Mouse (Mus musculus) CD4-positive helper T cell, adult 2 months (primary cell): ENCODE results near the gene Prkn.
"Not testable (repeated sequence)": the region's sequence is repeated elsewhere in the genome, so short reads cannot be mapped to it uniquely, and the experiment has no call there.

ENCODE experiments used
- DNase-seq: peaks from one replicate; pipeline ENCODE4 v3.0.0-alpha.2; 2012; ENCODE audit warnings: low read depth, missing footprints, low spot score

Gene Prkn

GRCm38 (mm10) chr17:11127217-11127616, 287.0 kb downstream of the Prkn start:
- DNase-seq = no peak

DNA sequence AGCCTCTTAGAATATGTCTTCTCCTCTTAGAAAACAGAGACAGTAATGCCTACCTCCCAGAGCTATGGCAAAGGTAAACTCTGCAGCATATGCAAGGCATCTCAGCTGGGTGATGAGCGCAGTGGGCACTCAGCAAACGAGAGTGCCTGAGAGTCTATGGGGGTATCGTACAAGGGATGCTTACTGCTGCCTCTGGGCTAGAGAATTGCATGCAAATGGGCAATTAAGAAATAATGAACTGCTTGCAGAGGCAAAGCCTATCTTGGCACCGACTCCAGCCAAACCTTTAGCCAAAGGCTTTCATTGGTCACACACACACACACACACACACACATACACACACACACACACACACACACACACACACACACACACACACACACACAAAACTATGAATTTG, 290.7 kb downstream of the Prkn start:
- DNase-seq = no peak

DNA sequence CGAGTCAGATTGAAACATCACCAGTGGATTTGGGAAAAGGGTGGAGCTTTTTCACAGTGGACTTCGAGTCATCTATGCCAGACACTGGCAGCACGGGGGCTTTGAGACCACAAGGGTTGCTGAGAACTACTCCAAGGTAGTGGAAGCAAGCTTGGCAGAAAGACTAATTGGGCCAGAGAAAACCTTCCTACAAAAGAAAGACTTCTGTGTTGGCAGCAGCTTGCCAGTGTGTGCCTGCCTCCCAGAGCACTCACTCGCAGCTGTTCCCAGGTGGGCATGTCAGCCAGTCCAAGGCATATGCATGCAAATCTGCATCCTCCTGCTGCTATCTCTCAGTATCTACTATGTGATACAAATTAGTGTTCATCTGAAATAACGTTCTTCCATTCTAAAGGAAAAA, 302.1 kb downstream of the Prkn start:
- no peak for DNase-seq

- no peak for DNase-seq
Observed at GRCm38 (mm10) chr17:11156119-11156518, 315.9 kb downstream of the Prkn start.

GRCm38 (mm10) chr17:11157536-11157935, 317.4 kb downstream of the Prkn start:
- DNase-seq = no peak

DNA sequence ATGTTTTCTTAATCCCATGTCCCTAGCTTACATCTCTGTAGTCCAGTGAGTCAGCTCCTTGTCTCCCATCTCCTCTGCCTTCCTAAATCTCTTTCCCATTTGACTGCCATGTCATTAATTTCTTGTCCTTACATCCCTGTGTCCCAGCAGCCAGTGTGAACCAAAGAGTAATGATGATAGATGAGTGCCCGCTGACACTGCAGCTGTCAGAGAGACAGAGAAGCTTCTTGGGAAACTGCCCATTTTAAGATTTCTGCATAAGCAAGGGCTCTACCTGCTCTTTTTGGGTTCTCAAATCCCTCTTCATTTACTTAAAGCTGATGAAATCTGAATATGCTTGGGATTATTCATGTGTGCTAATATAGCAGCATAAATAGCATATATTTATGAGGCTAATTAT, 321.3 kb downstream of the Prkn start:
- DNase-seq = no peak

DNA sequence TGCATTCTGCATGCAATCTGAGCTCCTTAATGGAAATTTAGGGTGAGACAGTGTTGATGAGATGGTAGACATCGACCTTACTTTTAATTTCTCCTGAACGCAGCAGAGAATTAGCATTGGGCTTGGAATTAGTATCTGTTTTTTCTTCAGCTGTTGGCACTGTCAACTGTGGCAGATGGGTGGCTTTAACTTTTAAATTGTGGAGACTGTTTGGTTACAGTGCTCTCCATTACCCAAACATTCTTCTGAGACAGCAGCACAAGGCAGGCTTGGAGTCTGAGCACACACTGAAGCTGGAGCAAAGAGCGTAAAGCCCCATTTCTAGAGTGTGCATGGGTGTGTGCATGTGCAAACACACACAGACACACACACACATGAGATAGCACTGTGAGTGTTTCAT, 322.6 kb downstream of the Prkn start:
- DNase-seq = no peak

DNA sequence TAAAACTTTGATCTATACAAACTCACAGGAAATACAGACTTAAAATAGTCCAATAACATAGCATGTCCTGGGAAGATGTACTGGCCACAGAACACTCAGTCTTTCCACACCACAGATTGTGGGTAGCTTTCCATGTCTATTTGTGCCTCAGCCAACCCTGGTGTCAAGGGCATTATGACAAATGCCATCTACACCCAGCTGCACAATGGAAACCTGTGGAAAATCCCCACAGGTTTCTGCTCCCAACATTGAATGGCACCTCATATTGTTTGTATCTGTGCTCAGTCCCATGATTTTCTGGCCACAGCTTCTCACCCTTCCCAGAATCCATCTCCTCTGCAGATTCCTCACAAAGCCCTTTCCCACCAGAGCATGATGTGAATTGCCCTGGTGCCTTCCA, 347.2 kb downstream of the Prkn start:
- no peak for DNase-seq

GRCm38 (mm10) chr17:11188494-11188893, 348.3 kb downstream of the Prkn start:
- DNase-seq = no peak

- no peak for DNase-seq
Observed at GRCm38 (mm10) chr17:11190306-11190705, 350.1 kb downstream of the Prkn start.

- no peak for DNase-seq
Observed at GRCm38 (mm10) chr17:11198134-11198533, 357.9 kb downstream of the Prkn start.

DNA sequence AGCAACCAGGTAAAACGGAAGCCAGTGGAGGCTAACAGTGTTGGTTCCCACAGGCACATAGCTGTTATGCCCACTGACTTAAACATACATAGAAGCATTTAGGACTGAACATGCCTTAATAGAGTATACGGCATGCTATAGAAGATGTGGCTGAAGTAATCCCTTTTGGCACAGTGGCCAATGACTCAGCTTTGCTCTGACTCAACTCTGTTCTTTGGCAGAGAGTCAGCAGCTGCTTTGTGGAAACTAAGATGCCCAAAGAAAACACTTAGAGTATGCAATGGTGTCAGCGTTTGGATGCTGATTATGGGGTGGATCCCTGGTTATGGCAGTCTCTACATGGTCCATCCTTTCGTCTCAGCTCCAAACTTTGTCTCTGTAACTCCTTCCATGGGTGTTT, 368.9 kb downstream of the Prkn start:
- DNase-seq = not testable (repeated sequence)

DNA sequence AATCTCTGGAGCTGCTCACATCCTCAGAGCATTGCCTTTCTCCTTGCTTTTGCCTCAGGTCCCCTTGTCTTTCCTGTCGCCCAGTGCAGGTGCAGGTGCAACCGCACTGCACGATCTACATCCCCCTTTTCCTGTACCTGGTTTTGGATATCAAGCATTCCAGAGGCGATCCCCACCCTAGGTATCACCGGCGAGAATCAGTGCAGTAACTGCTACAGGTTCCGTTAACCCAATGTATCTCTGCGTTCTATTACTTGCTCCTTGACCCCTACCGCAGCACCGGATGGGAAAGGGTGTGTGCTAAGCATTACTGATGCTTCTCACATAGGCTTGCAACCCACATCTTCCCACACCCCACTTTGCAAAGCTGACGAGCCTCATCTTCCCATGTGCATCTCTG, 370.8 kb downstream of the Prkn start:
- DNase-seq = no peak

- DNase-seq = no peak
Observed at GRCm38 (mm10) chr17:11211591-11211990, 371.4 kb downstream of the Prkn start.

GRCm38 (mm10) chr17:11213689-11214088, 373.5 kb downstream of the Prkn start:
- DNase-seq = no peak

DNA sequence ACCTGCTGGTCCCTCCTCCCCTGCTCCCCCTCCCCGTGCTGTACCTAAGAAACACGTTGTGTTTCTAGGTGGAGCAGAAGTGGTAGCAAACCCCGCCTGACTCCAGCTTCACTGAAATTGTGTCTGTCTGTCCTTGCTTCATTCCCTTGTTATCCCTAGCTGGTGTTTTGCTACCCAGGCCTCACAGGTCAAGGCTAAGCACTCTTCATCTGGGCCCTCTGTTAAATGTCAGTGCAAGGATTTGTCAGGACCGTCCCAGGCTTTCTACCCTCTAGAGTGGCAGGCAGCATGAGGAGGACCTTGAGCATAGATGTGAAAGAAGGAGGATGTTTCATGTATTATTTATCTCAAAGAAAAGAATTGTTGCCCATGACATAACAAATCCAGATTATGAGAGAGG, 388.8 kb downstream of the Prkn start:
- DNase-seq = no peak

DNA sequence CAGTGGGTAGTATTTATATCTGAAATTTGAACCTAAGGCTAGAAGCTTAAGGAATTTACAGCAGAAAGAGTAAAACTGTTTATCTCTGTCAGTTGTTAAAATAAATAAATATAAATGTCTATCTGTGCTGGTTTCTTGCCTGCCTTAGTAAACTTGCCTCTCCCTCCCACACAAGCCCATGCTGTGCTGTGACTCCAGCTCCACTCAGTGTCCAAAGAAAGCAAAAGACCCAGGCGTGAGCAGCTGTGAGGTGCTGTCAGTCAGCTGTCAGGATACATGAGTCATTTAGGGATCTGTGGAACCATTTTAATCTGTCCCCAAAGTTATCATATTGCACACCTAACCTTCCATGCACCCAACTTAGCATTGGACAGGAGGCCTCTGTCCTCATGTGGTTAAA, 389.2 kb downstream of the Prkn start:
- DNase-seq = no peak

- DNase-seq = no peak
Observed at GRCm38 (mm10) chr17:11230604-11231395, 390.6 kb downstream of the Prkn start.

GRCm38 (mm10) chr17:11235273-11235672, 395.1 kb downstream of the Prkn start:
- no peak for DNase-seq

GRCm38 (mm10) chr17:11245040-11245439, 404.9 kb downstream of the Prkn start:
- no peak for DNase-seq

DNA sequence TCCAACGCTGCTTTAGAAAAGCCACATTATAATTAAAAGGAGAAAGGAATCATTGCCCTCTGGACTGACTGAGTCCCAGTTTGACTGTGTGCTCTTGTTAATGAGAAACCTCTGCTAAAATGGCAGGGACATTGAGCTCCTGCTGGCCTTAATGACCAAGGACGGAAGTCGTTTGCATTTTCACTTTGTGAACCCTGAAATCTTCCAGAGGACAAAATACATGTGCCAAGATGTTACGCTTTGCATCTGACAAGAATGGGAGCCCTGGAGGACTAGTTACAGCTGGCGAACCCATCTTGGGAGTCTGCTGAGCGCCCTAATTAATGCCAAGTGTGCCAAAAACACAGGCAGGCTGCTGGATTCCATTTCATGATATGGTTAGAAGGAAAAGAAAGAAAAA, 409.0 kb downstream of the Prkn start:
- DNase-seq = no peak

DNA sequence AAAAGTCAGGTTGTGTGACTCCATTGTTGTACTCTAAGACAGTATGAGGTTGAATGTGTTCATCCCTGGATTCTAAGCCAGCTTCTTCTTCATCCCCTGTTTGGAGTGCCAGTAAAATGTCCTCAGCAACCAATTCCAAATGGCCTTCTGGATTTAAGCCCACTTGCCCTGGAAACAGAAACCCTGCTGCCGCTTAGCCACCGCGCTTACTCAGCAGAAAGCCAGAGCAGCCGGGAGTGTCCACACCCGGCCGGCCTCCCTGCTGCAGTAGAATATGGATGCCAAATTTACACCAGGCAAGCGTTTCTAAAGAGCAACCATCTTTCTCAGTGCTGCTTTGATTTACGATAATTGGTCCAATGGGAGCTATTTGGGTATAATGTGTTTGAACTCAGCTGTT, 420.5 kb downstream of the Prkn start:
- no peak for DNase-seq

DNA sequence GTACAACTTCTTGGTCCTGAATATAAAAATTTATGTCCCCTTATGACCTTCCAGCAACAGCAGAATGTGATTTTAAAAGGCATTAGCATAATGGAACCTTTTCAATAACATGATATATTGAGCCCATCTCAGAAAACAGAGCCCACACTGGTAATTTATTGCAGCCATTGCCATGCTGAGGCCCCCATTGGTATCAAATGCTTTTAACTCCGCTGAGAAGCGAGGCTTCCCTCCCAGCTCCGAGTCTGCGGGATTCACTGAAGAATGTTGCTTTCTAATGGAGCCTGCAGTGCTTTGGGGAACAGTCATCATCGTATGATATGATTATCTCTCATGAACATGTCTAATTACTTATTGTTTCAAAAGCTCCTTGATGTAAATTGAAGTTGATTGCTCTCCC, 421.5 kb downstream of the Prkn start:
- no peak for DNase-seq

DNA sequence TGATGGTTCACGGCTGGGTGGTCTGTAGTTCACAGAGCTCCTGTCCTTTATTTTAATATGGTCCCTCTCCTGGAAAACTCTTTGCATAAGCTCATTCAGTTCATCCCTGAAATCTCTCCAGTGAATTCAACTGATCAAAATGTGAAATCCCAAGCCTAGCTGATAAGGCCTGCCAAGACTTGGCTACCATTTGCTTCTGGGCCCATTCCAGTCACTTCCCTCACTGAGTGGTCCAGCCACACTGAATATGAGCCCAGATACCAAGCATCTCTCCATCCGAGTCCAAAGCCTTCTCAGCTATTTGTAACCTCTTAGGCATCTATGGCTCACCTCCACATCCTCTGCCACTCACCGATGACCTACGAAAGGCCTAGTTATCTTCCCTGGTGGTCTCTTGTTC, 427.8 kb downstream of the Prkn start:
- DNase-seq = no peak
